Mouse (Mus musculus) adrenal gland, postnatal 14 days (tissue): ENCODE results near the gene Gm8050. TPM values are rescaled to one million over a fixed set of nuclear protein-coding genes. Genes with fewer than 3 reads are reported as not detected.
"Not testable (repeated sequence)": the region's sequence is repeated elsewhere in the genome, so short reads cannot be mapped to it uniquely, and the experiment has no call there.

Experiments used
- DNase-seq: peaks from one replicate; pipeline ENCODE4 v3.0.0; 2021; ENCODE audit warnings: mixed read lengths
- long read RNA-seq, 2 experiments: library from polyadenylated mRNA; stranded (forward); transcript quantifications; one replicate each; pipeline ENCODE4 v2.0.0; 2021
- total RNA-seq: library from RNA; stranded (reverse); gene quantifications from 2 replicates; pipeline ENCODE4 v1.2.3, GENCODE M21; 2021

The Gm8050 gene
- total RNA-seq = not detected in 2 replicates
- long read RNA-seq, experiment 1 = 0 reads
- long read RNA-seq, experiment 2 = 0 reads

DNA sequence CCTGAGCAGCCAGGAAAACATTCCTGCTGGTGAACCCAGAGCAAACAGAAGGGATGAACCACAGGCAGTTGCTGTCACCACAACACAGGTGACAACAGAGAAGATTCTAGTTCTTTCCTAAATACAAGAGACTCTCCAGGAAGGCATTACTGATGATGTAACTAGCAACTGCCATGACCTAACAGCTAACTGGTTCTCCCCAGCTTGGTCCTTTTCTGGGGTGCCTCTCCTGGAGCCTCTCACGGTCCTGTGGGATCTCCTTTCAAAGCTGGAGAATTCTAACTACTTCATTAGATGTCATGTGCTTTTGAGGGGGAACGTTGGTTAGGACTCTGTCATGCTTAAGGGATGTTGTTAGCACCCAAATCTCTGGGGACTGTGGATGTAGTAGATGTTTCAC lies at the start of gene Gm8050:
Gene Gm8050 (minus strand): TSS at position 101 of the 400 bp plus-strand sequence.
- not testable (repeated sequence) for DNase-seq

DNA sequence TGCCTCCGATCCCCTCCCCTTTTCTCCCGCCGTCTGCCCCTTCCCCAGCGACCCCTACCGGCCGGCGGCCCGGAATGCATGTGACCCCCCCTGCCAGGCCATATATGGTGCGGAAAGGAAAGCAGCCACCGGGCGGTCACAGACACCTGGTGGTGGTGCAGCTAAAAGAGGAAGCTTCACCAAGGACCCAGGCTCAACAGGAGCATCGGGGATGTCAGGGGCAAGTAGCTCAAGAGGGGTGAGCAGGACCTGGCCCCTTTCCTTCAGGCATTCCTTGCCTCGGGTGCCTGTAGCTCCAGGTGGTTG lies 37.1 kb upstream of the Gm8050 start:
- DNase-seq = not testable (repeated sequence)

DNA sequence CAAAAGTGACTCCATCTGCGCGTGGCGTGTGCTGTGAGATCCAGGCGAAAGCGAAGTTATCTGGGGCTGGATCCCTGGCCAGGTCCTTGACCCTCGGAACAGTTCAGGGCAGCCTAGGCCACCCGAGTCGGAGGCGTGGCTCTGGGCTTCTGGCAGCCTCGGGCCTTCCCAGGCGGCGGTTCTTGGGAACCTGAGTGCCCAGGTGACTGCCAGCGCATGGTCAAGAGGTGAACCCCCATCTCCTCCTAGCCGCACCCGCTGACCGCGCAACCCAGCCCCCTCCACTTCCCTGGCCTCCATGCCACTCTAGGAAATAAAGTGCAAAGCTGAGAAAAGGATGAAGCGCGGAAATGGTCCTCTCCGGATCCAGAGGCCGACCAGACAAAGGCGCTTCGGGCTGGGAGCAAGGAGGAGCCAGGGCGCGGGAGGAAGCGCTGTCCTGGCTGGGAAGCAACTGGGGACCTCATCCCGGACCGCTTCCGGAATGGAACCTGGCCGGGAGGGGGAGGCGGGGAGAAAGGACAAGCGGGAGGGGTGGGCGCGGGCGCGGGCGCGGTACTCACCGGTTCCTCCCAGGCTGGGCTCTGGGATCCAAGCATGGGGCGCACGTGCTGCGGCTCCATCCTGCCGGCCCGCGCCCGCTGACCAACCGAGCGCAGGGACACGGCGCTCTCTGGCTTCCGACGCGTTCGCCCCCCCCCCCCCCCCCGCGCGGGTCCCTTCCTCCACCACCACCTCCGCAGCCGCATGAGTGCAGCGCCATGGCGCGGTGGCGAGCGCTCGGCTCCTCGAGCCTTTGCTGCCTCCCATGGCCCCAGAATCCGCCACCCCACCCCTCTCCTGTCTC lies 36.6 kb upstream of the Gm8050 start:
- not testable (repeated sequence) for DNase-seq

DNA sequence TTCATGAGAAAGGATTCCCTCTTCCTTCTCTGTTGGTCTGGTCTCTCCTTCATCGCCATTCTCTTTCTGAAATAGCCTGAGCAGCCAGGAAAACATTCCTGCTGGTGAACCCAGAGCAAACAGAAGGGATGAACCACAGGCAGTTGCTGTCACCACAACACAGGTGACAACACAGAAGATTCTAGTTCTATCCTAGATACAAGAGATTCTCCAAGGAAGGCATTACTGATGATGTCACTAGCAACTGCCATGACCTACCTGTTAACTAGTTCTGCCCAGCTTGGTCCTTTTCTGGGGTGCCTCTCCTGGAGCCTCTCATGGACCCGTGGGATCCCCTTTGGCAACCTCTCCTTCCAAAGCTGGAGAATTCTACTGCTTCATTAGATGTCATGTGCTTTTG lies 22.2 kb upstream of the Gm8050 start, which contains the start of gene Gm3636:
Gene Gm3636 (minus strand): TSS at position 101 of the 400 bp plus-strand sequence.
- not testable (repeated sequence) for DNase-seq

DNA sequence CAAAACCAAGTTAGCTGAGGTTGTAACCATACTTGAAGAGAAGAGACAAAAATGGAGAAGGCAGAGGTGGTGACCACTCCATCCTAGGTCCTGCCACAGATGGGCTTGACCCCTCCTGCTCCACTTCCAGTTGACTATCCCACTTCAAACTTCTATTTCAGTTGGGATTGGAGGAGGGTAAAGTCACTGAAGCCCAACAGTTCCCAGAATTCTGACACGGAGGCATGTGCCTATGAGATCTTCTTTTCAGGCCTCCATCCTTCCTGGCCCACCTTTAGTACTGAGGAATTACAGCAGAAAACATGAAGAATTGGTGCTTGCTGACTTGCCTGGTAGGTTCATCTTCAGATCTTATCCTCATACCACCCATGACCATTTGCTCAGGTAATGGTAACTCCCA lies 36.0 kb downstream of the Gm8050 start, which contains the start of gene Gm10251:
Gene Gm10251 (minus strand): TSS at position 101 of the 400 bp plus-strand sequence.
- not testable (repeated sequence) for DNase-seq

Other genes starting within 250 kb of the Gm8050 start
- not detected in 2 replicates for gene Gm8356, start 183.0 kb downstream of the Gm8050 start, total RNA-seq
- gene Gm3629, start 129.6 kb downstream of the Gm8050 start, total RNA-seq = 0.78 and 0.98 TPM in 2 replicates
- not detected in 2 replicates for gene Gm3460, start 97.8 kb downstream of the Gm8050 start, total RNA-seq
- gene Gm10251, start 36.1 kb downstream of the Gm8050 start, total RNA-seq = not detected in 2 replicates
- gene Gm3636, start 22.1 kb upstream of the Gm8050 start, total RNA-seq = 0.94 and 1.1 TPM in 2 replicates
- not detected in 2 replicates for gene Gm8362, start 54.2 kb upstream of the Gm8050 start, total RNA-seq
- not detected in 2 replicates for gene Gm3642, start 120.1 kb upstream of the Gm8050 start, total RNA-seq
- 0.41 and 0.90 TPM in 2 replicates for gene Gm3667, start 169.7 kb upstream of the Gm8050 start, total RNA-seq